Mouse (Mus musculus): Measurements from ENCODE around the gene Cpox. TPM values are rescaled to one million over a fixed set of nuclear protein-coding genes. Genes with fewer than 3 reads are reported as not detected.

The Cpox gene
- total and polyA plus RNA-seq, 3 experiments = 266 to 1,587 (median 297) TPM

DNA sequence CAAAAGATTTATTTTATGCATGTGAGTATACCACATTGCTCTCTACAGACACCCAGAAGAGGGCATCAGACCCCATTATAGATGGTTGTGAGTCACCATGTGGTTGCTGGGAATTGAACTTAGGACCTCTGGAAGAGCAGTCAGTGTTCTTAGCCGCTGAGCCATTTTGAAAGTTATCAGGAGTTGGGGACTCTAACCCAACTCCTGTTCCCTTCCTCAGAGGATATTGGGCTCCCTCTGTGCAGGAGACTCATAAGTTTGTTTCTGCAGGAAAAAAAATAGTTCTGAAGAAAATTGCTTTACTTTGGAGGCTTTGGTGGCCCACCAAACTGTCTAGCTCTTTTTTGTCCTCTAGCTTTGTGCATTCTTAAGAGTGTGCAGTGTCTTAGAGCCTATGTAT lies 18.4 kb downstream of the Cpox start:
- Histone ChIP-seq H3K27me3 (ENCODE audit: insufficient read depth, low read length) (no peaks in the 10 kb centered on the region), H3K4me3 (ENCODE audit: low read depth, low read length) (no peak overlapping the region), H3K36me3 (replicated peaks) (peaks cover 11% of the 10 kb centered on the region), H3K4me1 (ENCODE audit: insufficient read depth, low read depth, low read length) (peaks cover 29% of the 10 kb centered on the region), H3K9me3 (replicated peaks) (no peaks in the 10 kb centered on the region)
- TF ChIP-seq CTCF (IDR thresholded peaks at IDR 0.05; ENCODE audit: low read depth, low read length) (no peak), POLR2AphosphoS5 (IDR thresholded peaks at IDR 0.05; ENCODE audit: insufficient replicate concordance, low read depth, low read length) (no peak), TAL1 (conservative IDR thresholded peaks at IDR 0.05; ENCODE audit: low read depth, low read length) (no peak), GATA1 (IDR thresholded peaks at IDR 0.05; ENCODE audit: borderline replicate concordance, low read length) (no peak), GATA2 (IDR thresholded peaks at IDR 0.05; ENCODE audit: borderline replicate concordance, low read depth, low read length) (no peak)
- ATAC-seq (ENCODE audit: extremely low read depth, insufficient number of reproducible peaks, low FRiP score, poor library complexity, severe bottlenecking) (no peak), DNase-seq (ENCODE audit: low spot score) (no peak)

DNA sequence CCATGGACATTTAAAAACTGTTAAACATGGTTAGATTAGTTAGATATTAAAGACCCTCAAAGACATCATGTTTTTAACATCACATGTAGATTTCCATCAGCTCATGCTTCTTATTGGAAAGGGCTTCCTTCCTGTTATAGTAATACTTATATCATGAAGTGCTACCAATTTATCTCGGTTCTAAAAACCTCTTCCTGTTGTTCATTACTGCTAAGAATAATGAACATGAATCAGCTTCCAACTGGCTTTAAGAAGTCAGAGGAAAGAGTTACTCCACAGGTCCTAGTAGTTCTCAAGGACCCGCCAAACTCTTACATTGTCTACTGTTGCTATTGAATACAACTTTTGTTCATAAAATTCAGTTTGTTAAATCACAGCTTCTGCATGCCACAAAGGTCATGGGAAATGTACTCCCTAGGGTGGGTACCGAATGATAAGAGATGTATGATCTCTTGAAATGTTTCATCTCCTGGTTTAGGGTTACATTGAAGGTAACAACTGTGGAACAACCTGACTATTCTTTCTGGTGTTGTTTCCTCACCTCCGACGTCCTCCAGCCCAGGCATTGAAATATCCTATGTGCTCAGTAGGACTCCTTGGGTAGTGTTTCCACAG lies 19.6 kb downstream of the Cpox start:
- Histone ChIP-seq H3K4me3 (ENCODE audit: low read depth, low read length) (no peak overlapping the region), H3K4me1 (ENCODE audit: insufficient read depth, low read depth, low read length) (peaks cover 27% of the 10 kb centered on the region), H3K27me3 (ENCODE audit: insufficient read depth, low read length) (no peaks in the 10 kb centered on the region), H3K36me3 (replicated peaks) (peaks cover 11% of the 10 kb centered on the region), H3K9me3 (replicated peaks) (no peaks in the 10 kb centered on the region)
- DNase-seq (ENCODE audit: low spot score) (no peak), ATAC-seq (ENCODE audit: extremely low read depth, insufficient number of reproducible peaks, low FRiP score, poor library complexity, severe bottlenecking) (no peak)
- TF ChIP-seq TAL1 (conservative IDR thresholded peaks at IDR 0.05; ENCODE audit: low read depth, low read length) = no peak
- TF ChIP-seq GATA2 (IDR thresholded peaks at IDR 0.05; ENCODE audit: borderline replicate concordance, low read depth, low read length) = no peak
- no peak for TF ChIP-seq CTCF (IDR thresholded peaks at IDR 0.05; ENCODE audit: low read depth, low read length)
- TF ChIP-seq POLR2AphosphoS5 (IDR thresholded peaks at IDR 0.05; ENCODE audit: insufficient replicate concordance, low read depth, low read length) = no peak
- TF ChIP-seq GATA1 (IDR thresholded peaks at IDR 0.05; ENCODE audit: borderline replicate concordance, low read length) = no peak

DNA sequence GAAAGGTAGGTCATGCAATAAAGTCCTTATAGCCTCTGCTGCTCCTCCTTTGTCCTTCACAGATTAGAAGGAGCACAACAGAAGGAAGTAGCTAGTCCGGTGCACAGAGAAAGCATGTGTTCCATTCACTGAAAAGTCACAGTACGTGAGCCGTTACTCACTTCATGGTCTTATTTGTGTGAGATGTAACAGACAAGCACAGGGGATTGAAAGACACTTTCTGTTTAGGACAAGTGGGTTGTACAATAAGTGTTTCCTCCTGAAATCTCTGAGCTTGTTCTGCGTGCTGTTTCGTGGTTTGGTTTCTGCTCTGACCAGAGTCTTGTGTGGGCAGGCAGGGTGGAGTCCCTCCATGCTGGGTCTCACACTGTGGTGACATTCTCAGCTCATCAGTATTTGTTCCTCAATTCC lies 20.2 kb downstream of the Cpox start:
- no peak for ATAC-seq (ENCODE audit: extremely low read depth, insufficient number of reproducible peaks, low FRiP score, poor library complexity, severe bottlenecking)
- Histone ChIP-seq H3K9me3 (replicated peaks) (no peaks in the 10 kb centered on the region), H3K27me3 (ENCODE audit: insufficient read depth, low read length) (no peaks in the 10 kb centered on the region), H3K4me1 (ENCODE audit: insufficient read depth, low read depth, low read length) (peaks cover 27% of the 10 kb centered on the region), H3K4me3 (ENCODE audit: low read depth, low read length) (no peak overlapping the region), H3K36me3 (replicated peaks) (peaks cover 11% of the 10 kb centered on the region)
- TF ChIP-seq TAL1 (conservative IDR thresholded peaks at IDR 0.05; ENCODE audit: low read depth, low read length) (no peak), GATA2 (IDR thresholded peaks at IDR 0.05; ENCODE audit: borderline replicate concordance, low read depth, low read length) (no peak), GATA1 (IDR thresholded peaks at IDR 0.05; ENCODE audit: borderline replicate concordance, low read length) (no peak), CTCF (IDR thresholded peaks at IDR 0.05; ENCODE audit: low read depth, low read length) (no peak), POLR2AphosphoS5 (IDR thresholded peaks at IDR 0.05; ENCODE audit: insufficient replicate concordance, low read depth, low read length) (no peak)
- DNase-seq (ENCODE audit: low spot score) = no peak

DNA sequence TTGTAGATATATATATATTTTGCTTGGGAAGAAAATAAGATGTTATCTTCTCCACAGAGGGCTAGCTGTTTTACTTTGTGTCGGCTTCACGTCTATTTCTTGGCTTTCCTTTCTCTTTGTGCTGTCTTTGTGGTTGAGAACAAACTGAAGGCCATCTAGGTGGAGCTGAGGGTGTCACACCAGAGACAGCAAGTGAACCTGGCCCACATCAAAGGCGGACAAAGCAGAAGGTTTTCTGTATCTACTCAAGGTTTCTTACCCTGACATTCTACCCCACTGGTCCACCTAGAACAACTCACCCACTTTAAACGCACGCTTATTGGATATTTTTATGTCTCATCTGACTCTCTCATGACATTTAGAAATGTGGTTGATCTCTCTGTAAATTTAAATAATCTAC lies 24.0 kb downstream of the Cpox start:
- no peak for TF ChIP-seq GATA1 (IDR thresholded peaks at IDR 0.05; ENCODE audit: borderline replicate concordance, low read length)
- TF ChIP-seq CTCF (IDR thresholded peaks at IDR 0.05; ENCODE audit: low read depth, low read length) = no peak
- TF ChIP-seq GATA2 (IDR thresholded peaks at IDR 0.05; ENCODE audit: borderline replicate concordance, low read depth, low read length) = no peak
- no peak for TF ChIP-seq TAL1 (conservative IDR thresholded peaks at IDR 0.05; ENCODE audit: low read depth, low read length)
- TF ChIP-seq POLR2AphosphoS5 (IDR thresholded peaks at IDR 0.05; ENCODE audit: insufficient replicate concordance, low read depth, low read length) = no peak
- ATAC-seq (ENCODE audit: extremely low read depth, insufficient number of reproducible peaks, low FRiP score, poor library complexity, severe bottlenecking) (no peak), DNase-seq (ENCODE audit: low spot score) (no peak)
- Histone ChIP-seq H3K4me3 (ENCODE audit: low read depth, low read length) (no peak overlapping the region), H3K36me3 (replicated peaks) (no peaks in the 10 kb centered on the region), H3K9me3 (replicated peaks) (no peaks in the 10 kb centered on the region), H3K27me3 (ENCODE audit: insufficient read depth, low read length) (no peaks in the 10 kb centered on the region), H3K4me1 (ENCODE audit: insufficient read depth, low read depth, low read length) (peaks cover 20% of the 10 kb centered on the region)

DNA sequence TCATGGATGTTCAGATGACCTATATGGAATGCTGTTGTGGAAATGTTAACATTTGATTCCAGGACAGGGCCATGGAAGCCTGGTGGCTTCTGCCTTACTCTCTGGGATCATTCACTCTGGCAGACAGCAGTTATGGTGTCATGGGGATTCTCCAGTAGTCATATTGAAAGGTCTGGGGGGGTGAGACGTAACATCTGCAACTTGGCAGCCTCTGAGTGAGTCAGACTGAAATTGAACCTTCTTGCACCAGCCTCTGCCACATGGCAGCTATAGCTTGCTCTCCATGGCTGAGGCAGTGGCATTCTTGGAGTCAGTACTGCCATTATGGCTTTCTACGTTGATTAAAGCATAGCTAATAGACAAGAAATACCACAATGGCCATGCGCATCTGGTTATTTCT lies 26.7 kb downstream of the Cpox start:
- ATAC-seq (ENCODE audit: extremely low read depth, insufficient number of reproducible peaks, low FRiP score, poor library complexity, severe bottlenecking) (no peak), DNase-seq (ENCODE audit: low spot score) (no peak)
- Histone ChIP-seq H3K4me1 (ENCODE audit: insufficient read depth, low read depth, low read length) (peaks cover 10% of the 10 kb centered on the region), H3K4me3 (ENCODE audit: low read depth, low read length) (no peak overlapping the region), H3K27me3 (ENCODE audit: insufficient read depth, low read length) (0 out of 2 replicates have a peak, but pooled peaks cover 4% of the 10 kb centered on the region), H3K9me3 (replicated peaks) (no peaks in the 10 kb centered on the region), H3K36me3 (replicated peaks) (no peaks in the 10 kb centered on the region)
- TF ChIP-seq GATA1 (IDR thresholded peaks at IDR 0.05; ENCODE audit: borderline replicate concordance, low read length) (no peak), POLR2AphosphoS5 (IDR thresholded peaks at IDR 0.05; ENCODE audit: insufficient replicate concordance, low read depth, low read length) (no peak), TAL1 (conservative IDR thresholded peaks at IDR 0.05; ENCODE audit: low read depth, low read length) (no peak), GATA2 (IDR thresholded peaks at IDR 0.05; ENCODE audit: borderline replicate concordance, low read depth, low read length) (no peak), CTCF (IDR thresholded peaks at IDR 0.05; ENCODE audit: low read depth, low read length) (no peak)

- H3K36me3 ChIP-seq (replicated peaks) = no peaks in the 10 kb centered on the region
- 0 out of 2 replicates have a peak, but pooled peaks cover 4% of the 10 kb centered on the region for H3K27me3 ChIP-seq (ENCODE audit: insufficient read depth, low read length)
- no peak for TF ChIP-seq CTCF (IDR thresholded peaks at IDR 0.05; ENCODE audit: low read depth, low read length)
- no peak for DNase-seq (ENCODE audit: low spot score)
- no peaks in the 10 kb centered on the region for H3K9me3 ChIP-seq (replicated peaks)
- H3K4me3 ChIP-seq (ENCODE audit: low read depth, low read length) = no peak overlapping the region
- ATAC-seq (ENCODE audit: extremely low read depth, insufficient number of reproducible peaks, low FRiP score, poor library complexity, severe bottlenecking) = no peak
- H3K4me1 ChIP-seq (ENCODE audit: insufficient read depth, low read depth, low read length) = peaks cover 5% of the 10 kb centered on the region
Observed at GRCm38 (mm10) chr16:58697261-58697660, 27.2 kb downstream of the Cpox start.
